Mouse (Mus musculus) forelimb bud, embryonic 11.5 days (tissue): ENCODE data around the gene Ambra1.
"Not testable (repeated sequence)": the region's sequence is repeated elsewhere in the genome, so short reads cannot be mapped to it uniquely, and the experiment has no call there.

ENCODE experiments used
- DNase-seq: peaks from one replicate; pipeline ENCODE4 v3.0.0-alpha.2; 2012; ENCODE audit warnings: low read depth, low spot score

Ambra1 gene

DNA sequence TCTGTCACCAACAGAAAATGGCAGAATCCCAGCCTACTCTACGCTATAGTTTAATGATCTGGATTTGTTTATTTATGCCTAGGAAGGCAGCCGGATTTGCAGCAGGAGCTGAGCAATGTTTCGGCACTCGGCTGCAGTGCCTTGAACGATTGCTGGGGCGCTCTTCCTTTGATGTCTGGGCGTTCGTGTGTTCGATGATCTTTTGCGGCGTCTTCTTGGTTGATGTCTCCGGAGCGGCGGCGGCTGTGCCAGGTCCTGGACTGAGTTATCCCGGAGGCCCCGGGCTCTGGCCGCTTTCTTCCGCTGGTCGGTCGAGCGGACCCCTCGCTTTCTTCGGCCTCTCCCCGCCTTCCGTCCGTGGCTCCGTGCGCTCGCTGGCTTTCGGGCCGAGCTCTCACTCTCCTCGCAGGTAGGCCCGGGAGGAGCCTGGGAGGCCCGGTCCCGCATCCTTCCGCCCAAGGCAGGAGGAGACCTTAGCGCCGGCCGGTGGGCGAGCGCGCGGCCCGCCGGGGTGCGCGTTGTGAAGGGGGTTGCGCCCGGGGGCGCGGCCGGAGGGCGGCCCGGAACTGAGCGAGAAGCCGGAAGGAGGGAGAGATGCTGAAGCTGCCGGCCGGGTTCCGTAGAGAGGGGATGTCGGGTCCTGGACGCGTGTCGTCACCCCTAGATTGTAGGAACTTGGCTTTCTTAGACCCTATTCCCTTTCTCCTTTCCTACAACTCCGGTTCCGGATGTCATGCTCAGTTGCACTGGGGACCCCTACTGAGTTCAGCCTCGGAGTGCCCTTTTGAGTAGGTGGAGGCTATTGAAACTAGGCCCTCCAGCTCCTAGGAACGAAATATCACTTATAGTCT is at the start of gene Ambra1:
Gene Ambra1 (plus strand): TSS at position 164 of the 851 bp plus-strand sequence.
- DNase-seq, result peak; percentile 91

GRCm38 (mm10) chr2:91682850-91683249 is 47.1 kb upstream of the Ambra1 start:
- peak; percentile 43 for DNase-seq

DNA sequence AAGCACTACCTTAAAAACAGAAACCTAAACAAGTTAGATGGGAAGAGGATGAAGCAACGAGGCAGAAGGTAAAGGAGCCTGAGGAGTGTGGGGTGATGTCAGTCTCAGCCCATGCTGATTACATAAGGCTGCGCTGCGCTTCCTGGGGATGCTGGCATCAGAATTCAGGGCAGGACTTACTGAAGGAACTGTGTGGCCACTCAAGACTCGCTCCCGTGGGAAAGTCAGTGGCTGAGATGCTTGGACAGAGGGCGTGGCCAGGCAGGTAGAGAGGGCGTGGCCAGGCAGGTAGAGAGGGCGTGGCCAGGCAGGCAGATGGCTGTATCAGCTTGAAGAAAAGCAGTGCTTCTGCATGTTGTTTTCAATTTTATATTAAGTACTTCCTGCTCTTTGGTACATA is 46.0 kb upstream of the Ambra1 start:
- DNase-seq, result no peak

DNA sequence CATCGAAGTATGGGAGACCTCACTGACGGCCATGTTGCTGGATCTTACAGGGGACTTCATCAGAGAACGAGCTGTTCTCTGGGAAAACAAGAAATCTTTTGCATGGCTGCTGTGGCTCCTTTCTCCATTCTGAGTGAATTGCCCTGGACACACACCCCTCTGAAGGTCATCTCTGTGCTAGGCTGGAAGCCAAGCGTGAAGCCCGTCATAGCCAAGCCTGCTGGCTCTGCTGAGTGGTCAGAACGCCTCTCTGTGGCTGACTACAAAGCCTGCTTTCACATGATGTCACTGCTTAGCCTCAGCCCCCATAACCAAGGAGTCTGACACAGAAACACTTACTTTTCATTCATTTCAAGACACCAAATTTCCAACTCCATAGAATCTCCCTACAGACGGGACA is 40.5 kb upstream of the Ambra1 start:
- DNase-seq, result no peak

- DNase-seq, result no peak
Observed at GRCm38 (mm10) chr2:91695436-91696224, 34.3 kb upstream of the Ambra1 start.

DNA sequence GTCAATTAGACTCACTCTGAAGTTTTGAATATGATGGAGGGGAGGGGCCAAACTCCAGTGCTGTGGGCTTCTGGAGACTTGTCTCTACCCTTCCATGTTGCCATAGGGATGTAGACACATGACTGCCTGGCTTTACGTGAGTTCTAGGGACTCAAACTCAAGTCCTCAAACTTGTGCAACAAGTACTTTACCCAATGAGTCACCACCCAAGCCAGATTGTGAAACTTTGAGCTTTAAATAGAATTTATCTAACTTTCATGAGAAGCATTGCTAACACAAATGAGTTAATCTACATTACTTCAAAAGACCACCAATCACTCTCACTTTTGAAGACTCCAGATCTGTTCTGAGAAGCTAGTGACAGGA is 33.7 kb upstream of the Ambra1 start:
- no peak for DNase-seq

DNA sequence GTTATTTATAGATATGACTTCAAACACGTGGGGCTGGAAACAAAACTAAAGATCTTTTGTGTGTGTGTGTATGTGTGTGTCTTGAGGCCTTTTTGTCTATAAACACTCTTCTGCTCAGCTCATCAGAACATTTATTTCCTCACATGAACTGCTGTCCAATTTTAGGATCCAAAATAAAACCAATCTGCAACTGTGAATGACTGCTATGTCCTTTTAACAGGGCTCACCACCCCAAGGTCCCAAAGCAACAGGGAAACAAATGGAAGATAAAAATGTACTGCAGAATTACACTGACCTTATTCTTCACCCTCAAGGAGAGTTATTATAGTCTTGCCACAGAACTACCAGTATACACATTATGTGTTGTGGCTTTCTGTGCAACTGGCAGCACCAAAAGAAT is 30.7 kb upstream of the Ambra1 start:
- no peak for DNase-seq

DNA sequence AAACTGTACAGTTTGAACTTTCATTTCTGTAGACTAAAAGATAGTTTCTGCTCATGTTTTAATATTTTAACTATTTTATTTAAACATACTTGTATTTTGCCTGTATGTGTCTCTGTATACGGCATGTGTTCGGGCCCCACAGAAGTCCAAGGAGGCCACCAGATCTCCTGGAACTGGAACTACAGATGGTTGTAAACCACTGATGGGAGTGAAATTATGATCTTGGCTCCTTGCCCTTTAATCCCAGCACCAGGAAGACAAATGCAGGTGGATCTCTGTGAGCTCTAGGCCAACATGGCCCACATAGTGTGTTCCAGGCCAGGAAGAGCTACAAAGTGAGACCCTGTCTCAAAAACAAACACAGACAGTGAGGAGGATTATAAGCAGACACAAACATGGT is 28.6 kb upstream of the Ambra1 start:
- no peak for DNase-seq

- DNase-seq, result no peak
Observed at GRCm38 (mm10) chr2:91705736-91706135, 24.2 kb upstream of the Ambra1 start.

DNA sequence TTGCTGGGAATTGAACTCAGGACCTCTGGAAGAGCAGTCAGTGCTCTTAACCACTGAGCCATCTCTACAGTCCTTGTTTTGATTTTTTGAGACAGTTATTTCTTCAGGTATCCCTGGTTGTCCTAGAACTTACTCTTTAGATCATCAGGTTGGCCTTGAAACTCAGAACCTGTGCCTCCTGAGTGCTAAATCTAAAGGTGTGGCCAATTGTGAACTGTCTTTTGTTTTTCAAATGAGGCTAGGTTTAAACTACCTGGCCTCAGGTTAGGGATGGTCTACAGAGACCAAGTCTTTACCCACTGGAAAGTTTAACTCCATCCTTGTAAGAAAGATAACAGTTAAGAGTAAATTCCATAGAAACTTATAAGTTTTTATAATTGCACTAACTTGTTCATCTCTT is 23.5 kb upstream of the Ambra1 start:
- no peak for DNase-seq

- DNase-seq, result no peak
Observed at GRCm38 (mm10) chr2:91708361-91708760, 21.6 kb upstream of the Ambra1 start.

GRCm38 (mm10) chr2:91710272-91711234 is 19.4 kb upstream of the Ambra1 start, which contains the start of the genes Atg13 and Harbi1:
Gene Atg13 (minus strand): TSS chr2:91710576.
Gene Harbi1 (plus strand): TSS chr2:91710852.
- DNase-seq, result peak; percentile 89

- DNase-seq, result peak; percentile 7
Observed at GRCm38 (mm10) chr2:91711256-91711925, 18.5 kb upstream of the Ambra1 start.

- DNase-seq, result no peak
Observed at GRCm38 (mm10) chr2:91714921-91715320, 15.0 kb upstream of the Ambra1 start.

DNA sequence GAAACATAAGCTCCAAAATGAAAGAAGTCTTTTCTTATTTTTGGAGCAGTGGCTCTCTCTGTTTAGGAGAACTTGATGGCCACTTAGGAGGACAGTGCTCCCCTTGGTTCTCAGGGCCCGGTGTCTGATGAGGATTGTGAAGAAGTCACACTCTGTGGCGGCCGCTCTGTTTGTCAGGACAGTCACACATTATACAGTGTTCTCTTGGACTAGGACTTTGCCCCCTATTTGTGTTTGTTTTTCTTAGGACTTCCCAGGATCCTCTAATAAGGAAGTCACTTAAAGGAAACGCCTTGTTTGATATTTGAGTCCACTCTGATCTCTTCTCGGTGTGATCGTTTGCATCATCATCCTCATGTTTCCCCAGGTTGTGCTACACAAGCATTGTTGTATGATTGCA is 11.7 kb upstream of the Ambra1 start:
- DNase-seq, result no peak

- DNase-seq, result no peak
Observed at GRCm38 (mm10) chr2:91723382-91723781, 6.6 kb upstream of the Ambra1 start.

GRCm38 (mm10) chr2:91723951-91724350 is 6.0 kb upstream of the Ambra1 start:
- no peak for DNase-seq

- DNase-seq, result no peak
Observed at GRCm38 (mm10) chr2:91724716-91725115, 5.2 kb upstream of the Ambra1 start.

GRCm38 (mm10) chr2:91725476-91725875 is 4.5 kb upstream of the Ambra1 start:
- not testable (repeated sequence) for DNase-seq

DNA sequence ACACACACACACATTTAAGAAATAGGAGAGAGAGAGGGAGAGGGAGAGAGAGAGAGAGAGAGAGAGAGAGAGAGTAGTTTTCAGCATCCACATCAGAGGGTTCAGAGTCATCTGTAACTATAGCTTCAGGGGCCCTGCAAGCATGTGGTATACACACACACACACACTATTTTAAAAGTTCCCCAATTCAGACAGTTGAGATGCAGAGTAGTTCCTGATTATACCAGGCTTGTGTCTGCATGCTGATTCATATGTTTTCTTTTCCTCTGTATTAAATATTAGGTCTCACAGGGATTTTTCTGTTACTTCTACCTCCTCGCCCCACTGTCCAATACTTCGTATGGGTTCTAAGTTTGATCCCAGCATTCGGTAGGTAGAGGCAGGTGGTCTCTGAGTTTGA is 2.9 kb upstream of the Ambra1 start:
- no peak for DNase-seq

DNA sequence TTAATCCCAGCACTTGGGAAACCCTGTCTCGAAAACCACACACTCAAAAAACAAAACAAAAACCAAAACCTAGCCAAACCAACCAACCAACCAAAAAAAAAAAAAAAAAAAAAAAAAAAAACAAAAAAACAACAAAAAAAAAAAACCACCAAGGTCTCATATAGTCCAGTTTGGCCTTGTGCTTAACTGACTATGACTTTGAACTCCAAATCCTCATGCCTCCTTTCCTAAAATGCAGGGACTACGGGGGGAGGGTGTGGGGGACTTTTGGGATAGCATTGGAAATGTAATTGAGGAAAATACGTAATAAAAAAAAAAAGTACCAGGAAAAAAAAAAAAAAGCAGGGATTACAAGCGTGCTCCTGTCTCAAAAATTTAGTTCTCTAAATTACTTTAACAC is 363 bp upstream of the Ambra1 start:
- DNase-seq, result no peak
